Mouse (Mus musculus) ES-Bruce4 (cell line): Measurements from ENCODE around the gene Uxs1.

ENCODE experiments used
- CTCF ChIP-seq: IDR thresholded peaks from one replicate; pipeline ENCODE4 v1.8.1; 2011; ENCODE audit warnings: low read depth, low read length
- POLR2A ChIP-seq: IDR thresholded peaks from one replicate; pipeline ENCODE4 v1.8.1; 2011; ENCODE audit warnings: low read length; ENCODE audit not compliant: insufficient read depth

DNA sequence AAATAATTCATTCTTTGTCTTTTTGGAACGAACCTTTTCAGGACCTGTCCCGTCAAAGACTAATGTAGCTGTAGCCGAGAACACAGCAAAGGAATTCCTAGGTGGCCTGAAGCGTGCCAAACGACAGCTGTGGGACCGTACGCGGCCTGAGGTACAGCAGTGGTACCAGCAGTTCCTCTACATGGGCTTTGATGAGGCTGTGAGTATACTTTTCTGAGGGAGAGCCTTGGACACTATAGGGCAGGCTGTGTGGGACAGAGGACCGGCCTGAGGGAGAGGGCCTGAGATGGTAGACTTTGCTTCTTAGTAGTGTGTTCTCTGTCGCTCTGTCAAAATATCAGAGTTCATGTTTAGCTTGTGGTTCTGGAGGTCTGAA lies 89.1 kb downstream of the Uxs1 start:
- TF ChIP-seq CTCF (no peak), POLR2A (no peak)
